Mouse (Mus musculus) midbrain, embryonic 16.5 days (tissue): ENCODE results near the gene Apom. TPM values are rescaled to one million over a fixed set of nuclear protein-coding genes. Genes with fewer than 3 reads are reported as not detected.
A peak's percentile ranks its signal among the peaks of the same experiment; 100 is the strongest.
"Not testable (repeated sequence)": the region's sequence is repeated elsewhere in the genome, so short reads cannot be mapped to it uniquely, and the experiment has no call there.

Source experiments
- ATAC-seq: fragments of 200-750 bp; cut with Nextera tagmentation; 2 replicates; pipeline ENCODE4 v1.8.0; 2017; ENCODE audit warnings: moderate TSS enrichment
- H3K27ac ChIP-seq: fragments of 300-500 bp; sonication (generic); 2 replicates; pipeline ENCODE4 v1.5.1; 2014; ENCODE audit warnings: mild to moderate bottlenecking, low read length, mixed read lengths
- H3K27me3 ChIP-seq: fragments of 300-500 bp; sonication (generic); 2 replicates; pipeline ENCODE4 v1.6.1; 2014; ENCODE audit warnings: low read depth, low read length, mixed read lengths; ENCODE audit not compliant: control insufficient read depth, insufficient read depth
- H3K36me3 ChIP-seq: fragments of 300-500 bp; sonication (generic); 2 replicates; pipeline ENCODE4 v1.6.1; 2014; ENCODE audit warnings: mild to moderate bottlenecking, low read length, moderate library complexity, mixed read lengths; ENCODE audit not compliant: control insufficient read depth, insufficient read depth
- H3K4me1 ChIP-seq: fragments of 300-500 bp; sonication (generic); 2 replicates; pipeline ENCODE4 v1.6.1; 2014; ENCODE audit warnings: mild to moderate bottlenecking, low read length, mixed read lengths; ENCODE audit not compliant: control insufficient read depth, insufficient read depth
- H3K4me2 ChIP-seq: fragments of 300-500 bp; sonication (generic); 2 replicates; pipeline ENCODE4 v1.6.1; 2014; ENCODE audit warnings: mild to moderate bottlenecking, low read length, mixed read lengths
- H3K4me3 ChIP-seq: fragments of 300-500 bp; sonication (generic); 2 replicates; pipeline ENCODE4 v1.5.1; 2014; ENCODE audit warnings: low read depth, mild to moderate bottlenecking, low read length, moderate library complexity, mixed read lengths
- H3K9ac ChIP-seq: fragments of 300-500 bp; sonication (generic); 2 replicates; pipeline ENCODE4 v1.6.1; 2014; ENCODE audit warnings: low read depth, low read length, mixed read lengths
- H3K9me3 ChIP-seq: fragments of 300-500 bp; sonication (generic); replicated peaks from 2 replicates; pipeline ENCODE4 v1.6.1; 2014; ENCODE audit warnings: mild to moderate bottlenecking, low read length, mixed read lengths; ENCODE audit not compliant: control insufficient read depth, poor library complexity, severe bottlenecking
- WGBS: fragments of 180-500 bp; shearing (Covaris S2); extraction: QIAGEN DNeasy Blood & Tissue Kit; methylation state at CpG from one replicate; pipeline ENCODE4 v1.1.7; 2014; 5-methylcytosine and 5-hydroxymethylcytosine counted together
- polyA plus RNA-seq: library from polyadenylated mRNA; unstranded; fragments of >200 nt; fragmentation: Nextera tagmentation; extraction: Ambion mirVana; gene quantifications from 2 replicates; pipeline ENCODE4 v1.2.1, GENCODE M21; 2015

Gene Apom
- polyA plus RNA-seq, 1 experiment from 2014 or later = 0.24 TPM

GRCm38 (mm10) chr17:35125081-35125480 lies 6.8 kb downstream of the Apom start:
- Histone ChIP-seq H3K36me3 (no peaks in the 10 kb centered on the region), H3K4me2 (no peak overlapping the region), H3K27me3 (no peaks in the 10 kb centered on the region), H3K4me1 (peaks cover 28% of the 10 kb centered on the region), H3K9me3 (no peaks in the 10 kb centered on the region), H3K27ac (no peak overlapping the region), H3K9ac (no peak overlapping the region), H3K4me3 (no peak overlapping the region)
- WGBS = 90% methylated on average over 1 of the region's 1 CpGs
- ATAC-seq = no peak

GRCm38 (mm10) chr17:35124261-35124896 lies 7.5 kb downstream of the Apom start:
- H3K27me3 ChIP-seq, H3K4me3 ChIP-seq, H3K9ac ChIP-seq, H3K4me2 ChIP-seq, H3K36me3 ChIP-seq, H3K9me3 ChIP-seq, ATAC-seq, H3K27ac ChIP-seq: not testable (repeated sequence)
- H3K4me1 ChIP-seq = peaks cover 33% of the 10 kb centered on the region
- 95% methylated on average over 12 of the region's 12 CpGs for WGBS

GRCm38 (mm10) chr17:35123287-35123686 lies 8.6 kb downstream of the Apom start:
- not testable (repeated sequence) for H3K9me3 ChIP-seq, H3K4me2 ChIP-seq, H3K27me3 ChIP-seq, H3K4me3 ChIP-seq, H3K27ac ChIP-seq, H3K9ac ChIP-seq, H3K36me3 ChIP-seq, ATAC-seq
- WGBS = 91% methylated on average over 9 of the region's 9 CpGs
- H3K4me1 ChIP-seq = peaks cover 33% of the 10 kb centered on the region

- Histone ChIP-seq H3K27me3 (no peaks in the 10 kb centered on the region), H3K9ac (peak within 1 kb of the TSS; percentile 92), H3K4me1 (peaks cover 24% of the 10 kb centered on the region), H3K27ac (peak within 1 kb of the TSS; percentile 89), H3K36me3 (peaks cover 16% of the 10 kb centered on the region), H3K9me3 (no peaks in the 10 kb centered on the region), H3K4me3 (peak within 1 kb of the TSS; percentile 89), H3K4me2 (peak within 1 kb of the TSS; percentile 94)
- ATAC-seq = peak; percentile 14
- WGBS = under 1% methylated on average over 19 of the region's 19 CpGs
Observed at GRCm38 (mm10) chr17:35121871-35122303, 10.0 kb downstream of the Apom start, which contains the start of gene Csnk2b. Csnk2b (minus strand) TSS chr17:35122053.

- H3K4me1 ChIP-seq = peaks cover 18% of the 10 kb centered on the region
- WGBS = under 1% methylated on average over 49 of the region's 50 CpGs
- peak within 1 kb of the TSS; percentile 89 for H3K4me3 ChIP-seq
- no peaks in the 10 kb centered on the region for H3K27me3 ChIP-seq
- peak; percentile 95 for ATAC-seq
- H3K4me2 ChIP-seq = peak within 1 kb of the TSS; percentile 94
- H3K36me3 ChIP-seq = peaks cover 17% of the 10 kb centered on the region
- no peaks in the 10 kb centered on the region for H3K9me3 ChIP-seq
- peak within 1 kb of the TSS; percentile 89 for H3K27ac ChIP-seq
- peak within 1 kb of the TSS; percentile 92 for H3K9ac ChIP-seq
Observed at GRCm38 (mm10) chr17:35121143-35121799, 10.6 kb downstream of the Apom start, which contains the start of gene Gpank1. Gpank1 (plus strand) TSS chr17:35121455.

- peak overlapping the region; percentile 94 for H3K4me2 ChIP-seq
- peaks cover 19% of the 10 kb centered on the region for H3K36me3 ChIP-seq
- H3K27me3 ChIP-seq = no peaks in the 10 kb centered on the region
- H3K4me1 ChIP-seq = peaks cover 18% of the 10 kb centered on the region
- under 1% methylated on average over 33 of the region's 33 CpGs for WGBS
- ATAC-seq = peak; percentile 8; the same call in 1 of the 2 replicates
- H3K9me3 ChIP-seq = no peaks in the 10 kb centered on the region
- H3K27ac ChIP-seq = peak overlapping the region; percentile 74
- peak overlapping the region; percentile 89 for H3K4me3 ChIP-seq
- peak overlapping the region; percentile 92 for H3K9ac ChIP-seq
Observed at GRCm38 (mm10) chr17:35120745-35121142, 11.1 kb downstream of the Apom start.

- Histone ChIP-seq H3K9me3 (no peaks in the 10 kb centered on the region), H3K27me3 (no peaks in the 10 kb centered on the region; the same call in 1 of the 2 replicates), H3K4me1 (peaks cover 8% of the 10 kb centered on the region), H3K9ac (no peak within 1 kb of the TSS), H3K4me2 (no peak within 1 kb of the TSS), H3K36me3 (peaks cover 31% of the 10 kb centered on the region), H3K27ac (no peak within 1 kb of the TSS), H3K4me3 (no peak within 1 kb of the TSS)
- WGBS = 89% methylated on average over 8 of the region's 8 CpGs
- ATAC-seq = no peak
Observed at GRCm38 (mm10) chr17:35115046-35116019, 16.5 kb downstream of the Apom start, which contains the start of gene Ly6g5b. Ly6g5b (minus strand) TSS chr17:35115428.

GRCm38 (mm10) chr17:35111774-35112173 lies 20.1 kb downstream of the Apom start:
- no peaks in the 10 kb centered on the region for H3K4me1 ChIP-seq
- H3K9ac ChIP-seq = no peak overlapping the region
- no peak overlapping the region for H3K27ac ChIP-seq
- ATAC-seq = no peak
- WGBS = 67% methylated on average over 9 of the region's 9 CpGs
- H3K36me3 ChIP-seq = peaks cover 16% of the 10 kb centered on the region
- H3K9me3 ChIP-seq = no peaks in the 10 kb centered on the region
- H3K4me2 ChIP-seq = no peak overlapping the region
- H3K4me3 ChIP-seq = no peak overlapping the region
- H3K27me3 ChIP-seq = no peaks in the 10 kb centered on the region; the same call in 1 of the 2 replicates
